Mouse (Mus musculus) liver, postnatal 0 days (tissue): ENCODE measurements at regions not wholly inside any gene's neighbourhood (a gene's known extent, or its start where the extent isn't known, plus 50 kb on each side); places are given as distances from the start of the nearest gene placed in this dataset.

Experiments
- CTCF ChIP-seq: sonication (generic); IDR thresholded peaks from 2 replicates; pipeline ENCODE4 v1.5.1; 2016; ENCODE audit warnings: antibody characterized with exemption, low read depth
- EP300 ChIP-seq: IDR thresholded peaks from 2 replicates; pipeline ENCODE4 v1.6.1; 2016; ENCODE audit warnings: antibody characterized with exemption, low read depth, mild to moderate bottlenecking

DNA sequence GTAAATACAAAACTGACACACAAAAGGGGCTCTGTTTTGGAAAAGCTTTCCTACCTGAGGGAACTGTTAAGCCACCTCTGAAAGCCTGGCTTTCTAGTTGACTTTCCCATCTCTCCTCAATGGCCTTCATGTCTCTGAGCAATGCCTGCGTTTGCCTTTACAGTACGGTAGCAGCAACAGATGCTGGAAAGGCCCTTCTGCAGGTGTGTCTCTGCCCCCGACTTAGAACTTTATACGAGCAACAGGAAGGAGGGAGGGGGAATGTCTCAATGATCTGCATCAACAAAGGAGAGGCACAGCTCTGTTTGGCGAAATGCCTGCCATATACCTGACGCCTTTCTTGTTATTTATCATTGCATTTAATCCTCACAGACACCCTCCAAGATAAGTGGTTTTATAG is 77.0 kb downstream of the Btg1 start:
- TF ChIP-seq CTCF (no peak), EP300 (no peak)
